Mouse (Mus musculus): Measurements from ENCODE around the gene Tmem97.

DNA sequence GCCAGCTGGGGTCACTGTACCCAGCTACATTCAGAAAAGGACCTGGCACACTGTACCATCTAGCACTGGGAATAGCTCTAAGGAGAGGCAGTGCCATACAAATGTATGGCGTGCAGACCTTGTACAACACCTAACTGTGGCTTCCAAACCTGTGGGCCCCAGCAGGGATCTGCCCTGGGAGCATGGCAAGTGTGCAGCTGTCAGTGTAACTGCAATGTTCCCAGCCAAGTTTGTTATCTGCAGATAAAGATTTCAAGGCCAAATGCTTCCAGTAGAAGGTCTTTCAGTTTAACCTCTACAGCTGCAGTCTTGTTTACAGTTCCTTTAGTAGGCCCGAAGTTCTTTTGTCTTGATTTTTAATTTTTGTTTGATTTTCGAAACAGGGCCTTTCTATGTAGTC, 5.0 kb upstream of the Tmem97 start:
- no peak for TF ChIP-seq CHD1 (IDR thresholded peaks at IDR 0.05; ENCODE audit: low read depth, low read length)
- TF ChIP-seq USF1 (IDR thresholded peaks at IDR 0.05; ENCODE audit: low read depth, low read length), result no peak
- no peak for TF ChIP-seq POLR2AphosphoS5 (IDR thresholded peaks at IDR 0.05; ENCODE audit: borderline replicate concordance, low read depth, low read length)
- TF ChIP-seq ZKSCAN1 (IDR thresholded peaks at IDR 0.05; ENCODE audit: low read depth, low read length), result no peak
- peak; percentile 88 for TF ChIP-seq TCF12 (IDR thresholded peaks at IDR 0.05; ENCODE audit: low read depth, low read length)
- TF ChIP-seq CTCF (IDR thresholded peaks at IDR 0.05 in 2 of 3, conservative IDR thresholded peaks at IDR 0.05 in 1 of 3; ENCODE audit: control insufficient read depth in 1 of 3, insufficient read depth in 1 of 3, low read depth in 2 of 3, low read length in 3 of 3, poor library complexity in 1 of 3, severe bottlenecking in 1 of 3), result no peak
- TF ChIP-seq CHD2 (IDR thresholded peaks at IDR 0.05; ENCODE audit: low read length), result no peak
- no peak for TF ChIP-seq ELF1 (IDR thresholded peaks at IDR 0.05; ENCODE audit: low read depth, low read length)
- TF ChIP-seq POLR2A (IDR thresholded peaks at IDR 0.05; ENCODE audit: control insufficient read depth in 1 of 2, insufficient read depth in 1 of 2, low read depth in 1 of 2, low read length in 2 of 2, poor library complexity in 1 of 2), result no peak
- TF ChIP-seq MYB (IDR thresholded peaks at IDR 0.05; ENCODE audit: low read depth, low read length), result 0 out of 2 replicates have a peak, but pooled peaks have one; percentile 9
- TF ChIP-seq ZNF384 (IDR thresholded peaks at IDR 0.05; ENCODE audit: low read depth, low read length), result no peak
- TF ChIP-seq ZC3H11A (IDR thresholded peaks at IDR 0.05; ENCODE audit: low read depth, low read length), result no peak
- TF ChIP-seq GATA1 (IDR thresholded peaks at IDR 0.05; ENCODE audit: low read depth, low read length), result peak; percentile 77
- TF ChIP-seq HCFC1 (IDR thresholded peaks at IDR 0.05; ENCODE audit: low read depth, low read length), result peak; percentile 15; the same call in 1 of the 2 replicates

Measured in MEL (cell line).